Mouse (Mus musculus) gastrocnemius, adult 8-10 months (tissue): ENCODE results near the gene Hemk1. TPM values are rescaled to one million over a fixed set of nuclear protein-coding genes. Genes with fewer than 3 reads are reported as not detected.

ENCODE experiments used
- DNase-seq, 2 experiments: peaks; one replicate each; pipeline ENCODE4 v3.0.0; 2022; ENCODE audit warnings: low spot score in 2 of 2
- total RNA-seq, 4 experiments: library from RNA; stranded (reverse); gene quantifications; 2 replicates each; pipeline ENCODE4 v1.2.4; 2022

Gene Hemk1
- 10 to 100 TPM in 3 of 4 experiments, 1 to 10 TPM in 1; 9.6 to 16.3 (median 11.7) TPM for total RNA-seq

DNA sequence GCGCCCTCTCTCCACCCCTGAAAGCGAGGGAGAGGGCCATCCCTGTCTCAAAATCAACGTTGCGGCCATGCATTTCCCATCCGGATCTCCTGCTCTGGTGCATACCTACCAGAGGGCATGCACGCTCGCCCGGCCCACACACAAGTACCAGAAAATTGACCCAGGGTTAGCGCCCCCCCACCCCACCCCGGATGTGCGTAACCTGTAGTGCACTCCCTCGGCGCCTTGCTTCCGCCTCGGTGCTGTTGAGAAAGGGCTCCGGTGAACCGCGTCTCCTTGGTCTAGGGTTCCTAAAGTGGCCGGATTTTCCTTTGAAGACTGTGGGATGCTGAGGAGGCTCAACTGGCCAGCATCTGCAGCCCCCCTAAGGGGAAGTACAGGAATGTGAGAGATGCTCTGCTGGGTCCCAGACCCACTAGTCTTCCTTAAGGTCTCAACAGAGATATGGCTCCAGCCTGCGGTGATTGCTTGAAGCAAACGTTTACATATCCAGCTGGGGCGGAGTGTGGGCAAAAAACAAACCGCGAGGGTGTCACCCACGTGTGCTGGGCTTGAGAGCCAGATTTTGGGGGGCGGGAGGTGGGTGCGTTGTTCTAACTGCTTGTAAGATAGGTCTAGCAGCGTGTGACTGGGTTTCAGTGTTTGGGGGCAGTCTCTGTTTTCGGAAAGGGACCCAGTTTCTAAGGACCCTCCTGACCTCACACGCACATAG is at the start of gene Hemk1:
Gene Hemk1 (minus strand): TSS at position 179 of the 712 bp plus-strand sequence.
- DNase-seq, result peak; percentile 42 to 61

DNA sequence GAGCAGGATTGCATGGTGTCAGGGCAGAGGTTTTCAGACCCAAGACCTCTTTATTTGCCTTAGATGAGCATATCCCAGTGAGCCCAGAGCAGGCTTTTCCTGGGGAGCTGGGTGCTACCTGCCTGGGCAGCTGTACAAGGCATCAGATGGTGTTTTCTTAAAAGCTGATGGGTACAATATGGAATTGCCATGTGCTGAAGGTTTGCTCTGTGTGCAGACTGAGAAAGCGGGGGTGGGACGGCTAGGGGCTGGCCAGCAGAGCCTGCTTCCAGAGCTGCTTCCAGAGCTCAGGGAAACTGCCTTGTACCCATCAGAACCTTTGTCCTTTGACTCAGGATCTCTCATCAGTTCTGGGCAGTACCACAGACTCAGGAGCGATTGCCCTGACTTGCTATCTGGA is 49.6 kb upstream of the Hemk1 start:
- DNase-seq, result no peak

DNA sequence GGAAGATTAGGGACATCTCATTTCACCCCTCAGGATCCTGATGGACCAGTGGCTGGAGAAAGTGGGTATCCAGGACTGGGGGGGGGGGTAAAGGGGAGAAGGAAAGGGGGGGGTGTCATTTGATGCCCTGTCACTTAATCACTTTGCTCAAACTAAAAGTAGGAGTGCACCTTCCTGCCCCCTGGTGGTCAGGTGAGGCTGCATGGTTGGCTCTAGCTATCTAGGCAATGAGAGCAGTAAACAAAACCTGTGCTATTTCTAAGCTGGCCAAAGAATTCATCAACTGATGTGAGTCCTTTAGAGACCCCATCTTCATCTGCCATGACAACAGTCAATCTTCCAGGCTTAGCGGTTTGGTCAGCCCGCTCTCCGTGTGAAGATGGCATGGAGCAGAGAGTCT is 48.6 kb upstream of the Hemk1 start:
- no peak for DNase-seq

DNA sequence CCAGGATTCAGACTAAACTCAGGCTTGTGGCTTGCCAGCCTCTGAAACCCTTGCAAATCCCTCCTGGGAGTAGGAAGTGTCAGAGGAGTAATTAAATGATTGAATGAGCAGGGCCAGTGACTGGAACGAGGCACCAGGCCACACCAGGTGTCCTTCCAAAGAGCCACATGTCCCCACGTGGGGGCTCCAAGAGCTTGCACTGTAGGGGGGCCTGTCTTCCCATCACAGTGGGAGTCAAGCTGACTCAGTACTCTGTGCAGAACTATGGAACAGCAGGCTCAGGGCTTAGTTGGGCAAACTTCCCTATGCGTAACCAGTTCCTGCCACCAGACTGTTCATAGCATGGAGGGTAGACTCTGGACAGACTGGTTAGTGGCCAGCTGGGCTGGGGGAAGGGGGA is 46.2 kb upstream of the Hemk1 start:
- no peak for DNase-seq

DNA sequence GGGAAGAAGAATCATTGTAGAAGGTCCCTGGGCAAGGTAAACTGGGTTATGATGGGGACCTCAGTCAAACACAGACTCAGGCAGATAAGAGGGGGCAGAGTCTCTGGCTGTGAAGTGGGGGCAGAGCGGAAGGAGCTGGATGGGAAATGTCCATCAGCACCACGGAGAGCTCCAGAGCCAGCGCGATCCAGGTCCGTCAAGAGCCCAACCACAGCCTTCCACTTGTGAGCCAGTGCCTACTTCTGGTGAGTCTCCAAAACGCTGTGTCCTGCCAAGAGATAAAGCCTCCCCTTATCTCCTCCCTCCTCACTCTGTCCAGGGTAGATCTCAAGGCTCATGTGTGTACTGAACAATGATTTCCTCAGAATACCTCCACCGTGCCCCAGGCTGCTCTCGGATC is 43.6 kb upstream of the Hemk1 start:
- DNase-seq, result no peak

DNA sequence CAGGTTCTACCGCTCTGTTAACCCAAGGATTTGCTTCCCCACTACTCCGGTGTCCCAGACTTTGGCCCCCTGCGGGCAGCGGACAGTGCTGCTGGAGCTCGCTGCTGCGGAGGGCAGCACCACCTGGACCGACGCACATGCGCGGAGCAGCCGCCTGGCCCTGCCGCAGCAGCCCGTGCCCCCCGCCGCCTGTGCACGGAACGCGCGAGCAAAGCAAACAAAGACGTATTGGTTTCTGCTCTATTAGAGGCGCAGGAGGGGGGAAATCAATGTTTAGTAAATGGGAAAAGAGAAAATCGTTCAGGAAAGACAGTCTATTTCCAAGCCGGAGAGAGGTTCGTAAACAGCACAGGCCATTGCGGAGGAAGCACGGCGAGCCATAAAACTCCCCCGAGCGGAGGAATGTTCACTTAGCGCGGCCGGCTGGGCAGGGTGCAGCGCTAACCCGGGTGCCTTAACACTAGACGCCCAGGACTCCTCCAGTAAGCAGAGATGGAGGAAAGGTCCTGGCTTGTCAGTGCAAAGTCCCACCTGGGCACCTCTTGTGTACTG is 39.9 kb upstream of the Hemk1 start:
- no peak for DNase-seq

DNA sequence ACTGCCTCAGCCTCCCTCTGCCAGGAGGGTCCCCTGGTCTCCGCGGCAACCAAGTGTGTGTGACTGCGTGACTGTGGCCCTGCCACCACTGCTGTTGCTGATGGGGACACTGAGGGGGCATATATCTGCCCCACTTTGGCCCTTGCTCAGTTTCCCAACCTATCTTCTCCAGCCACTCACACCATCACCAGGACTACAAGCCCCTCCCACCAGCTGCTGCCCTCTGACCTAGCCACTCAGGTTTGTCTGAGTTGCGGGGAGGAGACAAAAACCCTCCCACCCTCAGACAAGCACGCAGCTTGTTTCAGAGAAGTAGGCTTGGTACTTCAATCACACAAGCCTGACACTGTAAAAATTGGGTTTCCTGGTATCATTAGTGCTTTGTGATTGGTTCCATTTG is 37.3 kb upstream of the Hemk1 start:
- no peak for DNase-seq

DNA sequence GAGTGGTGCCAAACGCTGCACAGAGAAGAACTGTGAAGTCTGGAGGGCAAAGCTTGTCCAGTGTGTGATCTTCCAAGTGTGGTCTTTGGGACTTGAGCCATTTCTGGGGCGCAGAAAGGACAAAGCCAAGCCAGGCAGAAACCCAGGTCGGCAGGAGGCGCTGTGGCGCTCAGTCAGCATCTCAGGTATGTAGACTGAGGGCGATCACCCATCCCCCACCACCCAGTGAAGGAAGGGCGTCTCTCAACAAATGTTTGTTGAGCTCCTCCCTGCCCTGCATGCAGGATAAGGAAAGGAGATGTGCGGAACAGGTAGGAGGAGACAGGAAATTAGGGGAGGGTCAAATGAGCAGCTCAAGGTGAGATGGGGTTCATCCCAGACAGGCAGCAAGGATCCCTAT is 36.5 kb upstream of the Hemk1 start:
- DNase-seq, result no peak

DNA sequence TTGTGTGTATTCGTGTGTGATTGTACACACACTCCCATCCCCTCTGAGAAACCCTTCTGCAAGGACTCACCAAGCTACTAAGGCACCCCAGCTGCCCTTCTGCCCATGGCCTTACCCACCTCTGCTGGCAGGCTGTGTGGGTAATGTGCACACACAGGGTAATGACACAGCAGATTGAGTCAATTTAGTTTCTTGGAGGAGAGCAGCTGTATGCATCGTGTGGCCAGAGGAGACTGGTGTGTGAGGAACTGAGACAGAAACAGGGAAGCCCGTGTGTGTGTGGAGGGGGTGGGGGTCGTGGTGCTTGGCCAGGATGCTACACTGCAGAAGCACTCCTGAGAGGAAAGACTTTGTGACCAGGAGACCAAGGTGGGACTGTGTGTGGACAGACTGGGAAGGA is 34.3 kb upstream of the Hemk1 start:
- DNase-seq, result no peak

DNA sequence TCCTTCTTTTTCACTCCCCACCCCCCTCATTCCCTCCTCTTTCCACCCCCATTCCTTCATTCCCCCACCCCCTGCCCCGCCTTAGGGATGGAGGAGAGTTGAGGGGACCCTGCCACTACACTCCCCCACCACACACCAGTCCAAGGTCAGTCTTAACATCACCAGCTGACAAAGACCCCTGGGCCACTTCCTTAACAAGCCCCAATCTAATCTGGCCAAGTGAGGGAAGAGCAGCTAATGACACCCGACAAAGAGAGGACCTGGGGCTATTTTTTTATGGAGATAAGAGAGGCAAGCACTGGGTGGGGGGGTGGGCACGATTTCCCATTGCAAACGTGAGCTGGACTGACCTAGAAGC is 31.9 kb upstream of the Hemk1 start:
- DNase-seq, result no peak

DNA sequence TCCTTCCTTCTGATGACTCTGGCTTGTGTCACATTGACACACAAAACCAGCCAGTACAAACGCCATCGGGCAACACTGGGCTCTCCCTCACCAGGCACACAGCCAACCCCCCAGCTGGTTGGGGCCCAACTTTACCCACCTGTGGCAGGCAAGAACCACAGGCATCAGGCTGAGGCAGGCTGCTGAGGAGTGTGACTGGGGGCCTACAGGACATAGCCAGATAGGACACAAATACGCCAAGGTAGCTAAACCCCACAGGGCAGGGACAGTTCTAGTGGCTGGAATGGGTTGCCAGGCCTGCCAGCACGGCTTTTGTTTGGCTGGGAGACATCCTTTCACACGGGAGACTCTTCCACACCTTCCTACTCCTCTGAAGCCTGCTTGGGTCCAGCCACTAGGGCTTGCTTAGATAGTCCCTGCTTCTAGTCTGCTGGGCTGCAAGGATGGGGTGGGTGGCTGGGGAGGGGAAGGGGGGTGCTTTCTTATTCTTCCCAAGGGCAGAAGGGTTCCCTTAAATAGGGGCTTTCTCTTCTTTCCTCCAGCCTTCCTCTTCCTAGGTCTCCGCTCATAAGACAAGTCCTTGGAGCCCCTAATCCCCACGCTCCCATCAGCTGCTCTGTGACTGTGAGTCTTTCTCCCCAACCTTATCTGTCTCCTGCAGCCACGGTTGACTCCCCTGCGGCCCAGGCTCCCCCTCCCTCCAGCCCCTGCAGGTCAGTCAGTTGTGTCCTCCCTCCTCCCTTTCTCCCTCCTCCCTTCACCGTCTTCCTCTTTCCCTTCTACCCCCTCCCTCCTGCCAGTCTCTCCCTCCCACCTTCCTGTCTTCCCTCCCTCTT is 31.3 kb upstream of the Hemk1 start:
- no peak for DNase-seq

DNA sequence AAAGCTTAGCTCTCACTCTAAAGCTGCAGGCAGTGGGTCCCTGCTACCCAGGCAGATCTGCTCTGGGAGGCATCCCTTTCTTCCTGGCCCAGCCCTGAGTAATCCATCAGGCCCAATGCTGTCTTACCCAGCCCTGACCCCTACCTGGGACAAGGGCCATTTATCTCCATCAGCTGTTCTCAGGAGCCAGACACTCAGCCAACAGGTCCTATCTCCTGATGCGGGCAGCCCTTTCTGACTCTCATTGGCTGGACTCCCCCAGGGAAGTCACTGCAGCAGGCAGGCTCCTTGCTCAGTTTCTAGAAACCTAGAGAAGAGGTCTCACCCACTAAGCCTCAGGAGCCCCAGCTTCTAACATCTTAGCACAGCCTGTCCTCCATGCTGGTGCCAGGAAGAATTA is 30.2 kb upstream of the Hemk1 start:
- DNase-seq, result no peak

DNA sequence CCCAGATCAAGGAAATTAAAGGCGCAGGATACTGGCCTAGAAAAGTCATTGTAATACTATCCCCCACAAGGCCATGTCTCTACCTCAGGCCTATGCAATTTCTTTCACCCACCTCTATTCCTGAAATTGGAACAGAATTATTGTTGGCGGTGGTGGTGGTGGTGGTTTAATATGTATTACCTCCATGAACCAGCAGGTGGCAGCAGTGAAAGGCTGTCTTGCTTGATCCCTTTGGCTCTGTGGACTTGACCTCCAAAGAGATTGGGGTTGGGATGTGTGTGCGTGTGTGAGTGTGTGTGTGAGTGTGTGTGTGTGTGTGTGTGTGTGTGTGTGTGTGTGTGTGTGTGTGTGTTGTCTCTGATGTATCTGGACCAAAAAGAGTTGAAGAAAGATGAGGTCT is 28.5 kb upstream of the Hemk1 start:
- no peak for DNase-seq

DNA sequence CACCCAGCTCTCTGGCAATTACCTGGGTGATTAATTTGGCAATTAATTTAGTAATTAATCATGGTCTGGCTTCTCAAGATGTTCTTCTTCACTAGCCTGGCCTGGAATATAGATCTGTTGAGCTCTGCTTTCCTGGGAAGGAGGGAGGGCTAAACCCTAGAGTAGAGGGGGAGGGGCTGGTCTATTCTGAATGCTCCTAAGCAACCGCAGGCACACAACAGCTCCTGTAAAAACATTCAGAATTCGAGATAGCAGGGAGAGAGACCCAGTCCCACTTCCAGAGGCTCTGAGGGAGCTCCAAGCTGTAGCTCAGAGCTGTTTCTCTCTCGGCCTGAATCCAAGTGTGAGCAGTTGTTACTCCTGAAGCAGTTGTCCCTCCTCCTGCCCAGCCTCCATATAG is 22.8 kb upstream of the Hemk1 start:
- no peak for DNase-seq

DNA sequence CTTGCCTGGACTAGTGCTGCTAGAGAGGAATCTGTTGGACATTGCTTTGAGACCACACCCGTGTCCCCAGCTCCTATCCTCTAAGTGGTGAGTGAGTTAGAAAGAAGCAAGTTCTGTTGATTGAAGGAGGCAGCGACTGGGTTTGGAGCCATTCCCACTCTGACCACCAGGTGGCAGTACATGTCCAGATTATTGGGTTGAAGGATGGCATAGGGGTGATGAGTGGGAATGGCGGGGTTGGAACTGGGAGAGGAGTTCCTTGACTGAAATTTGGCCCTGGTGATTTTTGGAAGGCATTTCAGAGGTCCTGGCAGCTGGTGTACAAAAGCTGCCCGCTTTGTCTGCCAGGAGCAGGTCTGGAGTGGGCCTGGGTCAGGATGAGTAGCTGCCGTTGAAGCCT is 19.5 kb upstream of the Hemk1 start:
- peak; percentile 57 for DNase-seq

DNA sequence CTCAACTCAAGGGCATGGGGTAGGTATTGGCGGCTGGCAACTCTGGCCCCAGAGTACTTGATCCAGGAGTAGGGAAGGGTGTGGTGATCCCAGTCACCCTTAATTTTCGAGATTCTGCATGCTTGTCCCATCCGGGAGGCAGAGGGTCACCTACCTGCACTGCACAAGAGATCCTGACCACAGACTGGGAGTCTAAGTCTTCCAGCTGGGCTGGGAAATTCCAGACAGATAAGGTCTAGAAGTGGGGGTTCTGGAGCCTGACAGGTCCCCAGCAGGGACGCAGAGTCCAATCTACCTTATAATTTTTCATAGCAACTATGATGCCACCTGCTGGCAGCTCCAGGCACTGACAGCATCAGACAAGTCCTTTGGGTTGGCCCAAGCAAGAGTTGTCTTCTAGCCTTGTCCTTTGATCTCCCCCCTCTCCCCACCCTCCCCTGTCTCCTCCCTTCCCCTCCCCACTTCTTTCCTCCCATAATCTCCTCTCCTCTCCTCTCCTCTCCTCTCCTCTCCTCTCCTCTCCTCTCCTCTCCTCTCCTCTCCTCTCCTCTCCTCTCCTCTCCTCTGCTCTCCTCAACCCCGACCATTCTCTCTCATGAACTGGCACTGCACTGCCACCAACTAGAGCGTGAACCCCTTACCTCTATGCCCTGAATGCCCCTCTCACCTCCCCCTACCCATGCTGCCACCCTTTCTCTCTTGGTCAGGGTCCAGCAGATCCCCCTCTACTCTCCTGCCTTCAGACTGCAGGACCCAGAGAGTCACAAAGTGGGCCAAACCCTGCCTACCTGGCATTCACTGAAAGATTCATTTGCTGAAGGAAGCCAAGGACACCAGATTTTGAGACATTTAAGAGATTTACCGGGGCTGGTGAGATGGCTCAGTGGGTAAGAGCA is 18.0 kb upstream of the Hemk1 start:
- peak; percentile 44 to 52 for DNase-seq

DNA sequence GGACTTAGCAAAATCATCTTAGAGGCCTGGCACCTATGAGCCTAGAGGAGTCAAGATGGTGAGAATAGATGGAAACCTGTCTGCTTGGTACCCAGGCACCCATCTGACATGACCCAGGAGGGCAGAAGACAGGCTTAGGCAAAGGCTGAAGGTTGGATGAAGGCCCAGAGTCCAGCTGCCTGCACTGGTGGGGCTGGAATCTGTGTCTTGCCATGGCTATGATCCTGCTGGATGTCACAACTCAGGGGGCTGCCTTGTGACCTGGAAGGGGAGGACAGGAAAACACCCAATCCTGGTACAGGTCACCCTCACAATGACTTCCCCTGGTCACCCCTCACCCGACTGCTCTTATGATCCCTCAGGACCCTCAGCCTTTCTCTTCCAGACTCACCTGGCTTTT is 16.7 kb upstream of the Hemk1 start:
- no peak for DNase-seq

DNA sequence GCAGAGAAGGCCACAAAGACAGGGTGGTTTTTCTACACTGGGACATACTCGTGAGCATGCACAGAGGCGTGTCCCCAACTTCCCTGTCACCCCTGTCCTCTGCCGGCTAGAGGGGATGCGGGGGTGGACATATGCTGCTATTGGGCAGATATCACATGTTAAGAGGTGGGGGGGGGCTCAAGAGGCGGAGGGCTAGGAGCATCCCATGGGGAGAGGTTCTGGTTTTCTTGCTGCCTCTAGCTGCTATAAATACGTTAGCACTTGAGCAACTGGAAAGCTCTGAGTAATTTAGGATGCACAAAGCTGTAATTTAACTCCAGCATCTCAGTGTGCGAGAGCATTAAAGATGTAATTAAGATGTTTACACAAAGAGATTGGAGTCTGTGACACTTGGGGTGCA is 11.2 kb upstream of the Hemk1 start:
- DNase-seq, result no peak

DNA sequence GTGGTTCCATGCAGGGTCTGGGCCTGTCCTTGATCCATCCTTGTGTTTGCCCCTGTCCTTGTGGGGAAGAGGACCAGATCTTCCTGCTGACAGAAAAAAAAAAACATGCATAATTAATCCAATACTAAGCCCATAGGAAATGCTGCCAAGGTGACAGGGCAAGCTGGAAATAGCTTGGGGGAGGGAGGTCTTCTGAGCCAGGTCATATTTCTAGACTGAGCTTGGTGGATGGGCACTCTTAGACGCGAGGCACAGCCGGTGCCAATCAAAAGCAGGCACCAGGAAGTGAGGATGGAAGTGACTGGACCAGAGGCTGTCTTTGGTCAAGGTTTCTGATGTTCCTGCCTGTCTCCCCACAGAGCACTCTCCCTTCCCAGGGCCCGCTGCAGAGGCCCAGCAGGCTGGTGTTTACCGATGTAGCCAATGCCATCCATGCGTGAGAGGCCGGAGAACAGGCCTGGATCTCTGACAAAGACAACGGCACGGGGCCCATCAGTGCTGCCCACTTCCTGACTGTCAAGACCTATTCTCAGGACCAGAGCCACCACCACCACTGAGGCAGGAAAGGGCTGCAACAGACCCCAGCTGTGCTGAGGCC is 9.5 kb upstream of the Hemk1 start:
- DNase-seq, result peak in 1 of 2 experiments; percentile 60

DNA sequence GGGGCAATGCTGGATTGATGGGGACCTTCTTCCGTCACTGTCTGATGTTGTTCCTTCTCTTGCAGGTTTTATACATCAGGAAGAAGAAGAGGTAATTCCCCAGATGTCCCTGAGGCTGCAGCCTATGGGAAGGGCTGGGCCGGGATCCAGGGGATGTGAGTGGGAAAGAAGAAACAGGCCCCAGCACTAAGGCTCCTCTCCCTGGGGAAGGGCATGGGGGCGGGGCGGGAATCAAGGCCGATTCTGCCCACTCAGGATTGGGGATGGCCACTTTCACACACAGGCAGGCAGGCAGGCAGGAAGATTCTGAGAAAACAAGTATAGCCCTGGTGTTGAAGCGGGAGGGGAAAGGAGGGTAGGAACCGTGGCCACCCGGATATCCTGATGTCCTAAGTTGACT is 7.9 kb upstream of the Hemk1 start:
- no peak for DNase-seq

DNA sequence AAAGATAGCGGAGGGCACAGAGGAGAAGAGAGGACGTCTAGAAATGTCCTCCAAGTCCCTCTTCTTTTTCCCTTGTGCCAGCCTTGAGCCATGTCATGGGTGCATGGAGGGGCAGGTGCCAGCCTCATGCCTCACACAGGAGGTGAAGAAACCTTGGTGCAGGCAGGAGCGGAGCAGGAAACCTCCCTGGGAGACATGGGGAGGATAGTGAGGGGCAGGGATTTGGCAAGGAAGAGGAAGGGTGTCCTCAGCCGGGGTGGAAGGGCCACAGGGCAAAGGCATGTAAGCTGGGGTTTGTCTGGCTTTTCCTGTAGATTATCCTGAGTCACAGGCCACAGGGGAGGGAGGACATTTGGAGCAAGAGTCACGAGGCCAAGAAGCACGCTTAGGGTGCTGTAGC is 5.9 kb upstream of the Hemk1 start:
- DNase-seq, result no peak
